Mouse (Mus musculus) cerebellum, adult 2 months (tissue): Measurements from ENCODE around the gene Maf.

Experiments used
- CTCF ChIP-seq: fragments of 200-500 bp; IDR thresholded peaks from 2 replicates; pipeline ENCODE4 v1.5.1; 2011; ENCODE audit warnings: low read depth, mild to moderate bottlenecking, control low read depth, low read length, moderate library complexity, borderline replicate concordance; ENCODE audit not compliant: insufficient read depth
- POLR2A ChIP-seq: fragments of 200-500 bp; IDR thresholded peaks from 2 replicates; pipeline ENCODE4 v1.6.1; 2011; ENCODE audit warnings: low read length, control low read depth, borderline replicate concordance; ENCODE audit not compliant: insufficient read depth

GRCm38 (mm10) chr8:115741964-115742363 lies 34.4 kb upstream of the Maf start:
- TF ChIP-seq CTCF (no peak), POLR2A (no peak)
